Mouse (Mus musculus) layer of hippocampus, adult 8-10 months (tissue): ENCODE results near the gene Zic2. TPM values are rescaled to one million over a fixed set of nuclear protein-coding genes. Genes with fewer than 3 reads are reported as not detected.

Experiments used
- DNase-seq, 2 experiments: peaks; one replicate each; pipeline ENCODE4 v3.0.0; 2022; ENCODE audit warnings: low spot score in 2 of 2
- total RNA-seq, 4 experiments: library from RNA; stranded (reverse); gene quantifications; 2 replicates each; pipeline ENCODE4 v1.2.4; 2022

Zic2 gene
- total RNA-seq, 4 experiments from 2014 or later = 15.0 to 20.8 (median 18.6) TPM

DNA sequence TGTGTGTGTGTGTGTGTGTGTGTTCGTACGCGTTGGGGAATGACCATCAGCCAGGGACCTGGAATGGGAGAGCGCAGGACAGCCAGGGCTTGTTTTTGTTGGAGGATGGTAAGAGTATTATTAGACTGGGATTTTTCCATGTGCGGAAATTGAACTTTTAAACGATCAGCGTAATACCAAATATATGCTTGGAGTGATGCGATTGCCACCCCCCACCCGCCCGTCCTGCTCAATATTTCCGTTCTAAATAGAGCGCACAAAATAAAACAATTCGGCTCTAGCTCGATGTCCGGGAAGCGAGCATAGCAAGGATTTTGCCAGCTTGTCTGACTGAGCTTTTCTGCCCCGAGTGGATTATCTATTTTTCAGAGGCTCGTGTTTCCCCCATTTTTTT lies 1.6 kb downstream of the Zic2 start:
- DNase-seq = no peak

DNA sequence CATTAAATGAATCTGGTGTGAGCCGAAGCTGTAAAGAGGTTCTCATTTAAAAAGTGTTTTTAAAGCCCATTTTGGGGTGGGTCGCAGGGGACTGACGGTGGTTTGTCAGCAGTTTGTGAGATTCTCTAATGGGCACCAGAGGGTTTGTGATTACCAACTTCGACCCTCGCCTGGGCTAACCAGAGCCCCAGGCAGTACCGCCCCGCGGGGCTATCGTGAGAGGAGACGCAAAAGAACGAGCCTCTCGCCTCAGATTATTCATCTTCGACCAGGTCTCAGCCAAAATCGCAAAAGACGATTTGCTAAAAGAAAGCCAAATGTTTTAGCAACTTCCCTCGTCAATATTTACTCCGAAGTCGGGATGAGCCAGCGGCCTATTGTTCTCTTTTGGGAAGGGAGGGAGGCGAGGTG lies 2.0 kb downstream of the Zic2 start:
- DNase-seq = no peak

DNA sequence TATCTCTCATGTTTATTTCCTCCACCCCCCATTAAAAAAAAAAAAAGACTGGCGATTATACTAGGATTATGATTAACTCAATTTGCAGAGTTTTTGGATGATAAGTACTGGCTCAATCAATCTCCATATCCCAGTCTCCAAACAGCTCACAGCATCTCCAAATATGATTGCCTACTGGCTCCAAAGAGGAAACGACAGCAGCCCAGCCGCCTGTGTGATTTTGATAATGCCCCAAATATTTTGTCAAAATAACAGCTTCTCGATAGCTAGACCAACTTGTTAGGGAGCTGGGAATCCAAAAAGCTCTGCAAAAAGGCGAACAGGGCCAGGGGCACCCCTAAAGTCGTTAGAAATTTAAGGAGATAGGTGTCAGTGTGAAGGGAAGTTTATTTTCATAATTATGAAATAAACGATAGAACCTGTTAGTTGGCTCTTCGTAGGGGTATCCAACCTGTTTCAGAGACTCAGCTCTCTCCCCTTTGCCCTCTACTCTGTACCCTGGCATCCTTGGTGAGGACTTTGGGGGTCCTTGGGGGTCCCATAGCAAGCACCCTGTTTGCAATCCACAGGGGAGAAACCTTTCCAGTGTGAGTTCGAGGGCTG lies 2.8 kb downstream of the Zic2 start:
- DNase-seq = no peak

DNA sequence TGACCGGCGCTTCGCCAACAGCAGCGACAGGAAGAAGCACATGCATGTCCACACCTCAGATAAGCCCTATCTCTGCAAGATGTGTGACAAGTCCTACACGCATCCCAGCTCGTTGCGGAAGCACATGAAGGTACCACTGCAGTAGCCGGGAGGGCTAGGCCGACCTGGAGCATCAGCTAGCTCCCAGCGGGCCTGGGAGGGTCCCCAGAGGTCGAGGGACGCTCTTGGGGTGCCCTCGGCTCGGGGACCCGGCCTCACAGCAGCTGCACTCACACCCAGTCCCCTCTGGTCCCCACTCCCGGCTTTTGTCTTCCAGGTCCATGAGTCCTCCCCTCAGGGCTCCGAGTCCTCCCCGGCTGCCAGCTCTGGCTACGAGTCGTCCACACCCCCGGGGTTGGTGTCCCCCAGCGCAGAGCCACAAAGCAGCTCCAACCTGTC lies 3.4 kb downstream of the Zic2 start:
- DNase-seq = no peak

DNA sequence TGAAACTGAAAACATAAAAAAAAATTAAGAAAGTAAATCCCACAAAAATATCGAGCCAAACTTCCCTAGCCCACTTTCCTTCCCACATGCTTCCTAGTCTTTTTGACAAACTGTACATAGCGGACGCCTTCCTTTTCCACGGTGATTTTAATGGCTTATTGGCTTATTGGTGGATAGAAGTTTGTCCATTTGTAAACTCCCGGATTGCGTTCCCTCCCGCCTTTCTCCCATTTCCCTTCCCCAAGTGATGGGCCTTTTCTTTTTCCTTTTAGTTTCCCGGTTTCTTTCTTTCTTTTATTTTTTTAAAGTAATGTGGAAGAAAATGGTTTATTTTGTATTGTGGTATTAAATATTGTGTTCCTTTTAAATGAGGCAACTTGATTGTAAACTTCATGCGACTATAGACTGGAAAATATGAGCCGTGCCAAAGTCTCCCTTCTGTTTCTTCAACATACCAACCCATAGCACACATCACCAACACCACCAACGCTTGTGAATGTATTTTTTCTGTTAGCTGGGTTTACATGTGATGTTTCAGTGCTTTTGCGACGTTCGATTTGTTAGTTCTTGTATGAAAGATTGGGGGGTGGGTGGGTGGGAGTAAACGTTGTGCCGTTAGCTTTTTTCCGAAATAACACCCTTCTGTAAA lies 4.3 kb downstream of the Zic2 start:
- no peak for DNase-seq

DNA sequence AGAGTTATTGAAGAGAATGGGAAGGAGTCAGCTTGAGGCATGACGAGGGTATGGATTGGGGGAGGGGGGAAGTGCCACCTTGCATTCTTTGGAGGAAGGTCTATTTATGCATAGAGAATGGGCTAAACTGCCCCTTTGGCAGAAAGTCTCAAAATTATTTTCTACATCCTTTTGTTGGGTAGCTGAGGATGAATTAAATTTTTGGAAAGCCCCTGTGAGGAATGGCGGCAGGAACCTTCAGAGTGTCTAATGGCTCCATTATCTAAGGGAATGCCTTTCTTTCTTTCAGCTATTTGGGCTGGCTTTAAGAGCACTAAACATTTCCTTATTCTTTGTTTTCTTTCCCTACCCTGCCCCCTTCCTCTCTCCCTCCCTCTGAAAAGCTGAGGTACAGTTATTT lies 5.1 kb downstream of the Zic2 start:
- DNase-seq = no peak

DNA sequence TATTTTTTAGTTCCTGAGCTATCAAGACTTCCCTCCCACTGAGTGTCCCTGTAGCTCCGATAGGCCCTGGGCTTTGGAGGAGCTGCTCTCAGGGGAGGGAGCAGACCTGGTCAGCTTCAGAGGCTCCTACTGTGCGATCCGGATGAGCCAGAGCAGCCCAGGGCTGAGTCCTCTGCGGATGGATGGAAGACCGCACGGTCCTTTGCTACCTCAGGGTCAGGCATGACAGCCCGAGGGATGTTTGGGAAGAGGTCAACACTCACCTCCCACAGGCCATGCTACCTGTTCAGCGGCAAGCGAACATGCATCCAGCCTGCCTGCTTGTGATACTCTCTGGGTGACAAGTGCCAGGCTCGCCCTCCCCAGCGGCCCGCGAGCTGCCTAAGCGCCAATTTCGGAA lies 5.9 kb downstream of the Zic2 start:
- no peak for DNase-seq

DNA sequence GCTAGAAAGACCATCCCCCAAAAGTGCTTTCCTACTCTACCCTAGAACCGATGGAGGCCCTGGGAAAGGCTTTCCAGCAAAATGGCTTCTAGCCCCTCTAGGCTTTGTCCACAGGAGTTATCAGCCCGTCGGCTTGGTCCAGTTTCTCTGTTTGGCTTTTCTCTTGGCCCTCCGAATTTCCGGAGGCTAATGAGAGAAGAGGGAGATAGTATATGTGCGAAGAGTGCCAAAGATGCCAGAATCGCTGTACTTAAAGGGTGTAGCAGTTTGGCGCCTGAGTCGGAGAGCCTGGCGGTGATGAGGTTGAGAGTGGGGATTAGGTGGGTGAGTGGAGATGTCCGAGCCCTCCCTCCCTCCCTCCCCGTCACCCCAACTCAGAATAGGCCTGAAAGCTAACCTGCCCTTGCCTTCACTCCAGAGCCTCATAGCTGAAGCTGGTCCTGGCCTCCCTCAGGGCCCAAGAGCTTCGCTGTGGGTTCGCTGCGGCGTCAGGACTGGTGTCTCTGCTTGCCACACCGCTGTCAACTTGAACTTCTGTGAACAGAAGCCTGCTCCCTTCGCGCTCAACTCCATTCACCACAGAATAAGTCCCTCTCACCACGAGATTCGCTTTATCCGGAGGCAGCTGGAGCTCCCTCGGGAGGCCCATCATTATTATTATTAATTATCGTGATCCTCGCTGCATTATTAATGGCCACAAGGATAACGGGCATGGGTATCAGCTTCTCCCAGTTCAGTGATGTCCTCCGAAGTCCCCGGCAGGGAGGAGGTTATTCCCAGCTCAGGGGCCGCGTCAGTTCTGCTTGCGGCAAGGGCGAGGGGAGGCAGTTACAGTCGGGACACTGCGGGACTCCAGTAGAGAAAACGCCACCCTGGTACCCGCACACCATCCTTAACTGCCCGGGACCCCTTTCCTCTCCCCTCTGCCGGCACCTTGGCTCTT lies 7.1 kb downstream of the Zic2 start:
- DNase-seq = no peak

DNA sequence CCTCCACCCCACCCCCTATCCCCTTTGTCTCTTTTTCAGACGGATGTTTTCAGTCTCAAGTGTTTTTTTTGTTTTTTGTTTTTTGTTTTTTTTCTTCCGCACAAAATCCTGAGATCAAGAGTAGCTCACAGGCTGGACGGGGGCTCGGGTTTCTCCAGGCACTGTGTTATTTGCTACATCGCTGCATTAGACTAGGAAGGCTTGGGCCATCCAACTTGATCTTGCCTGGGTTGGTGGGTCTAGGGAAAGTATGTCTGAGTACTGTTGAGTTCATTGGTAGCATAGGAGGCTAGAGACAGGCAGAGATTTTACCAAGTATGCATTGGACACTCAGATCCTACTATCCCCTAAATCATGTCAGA lies 7.8 kb downstream of the Zic2 start:
- no peak for DNase-seq

DNA sequence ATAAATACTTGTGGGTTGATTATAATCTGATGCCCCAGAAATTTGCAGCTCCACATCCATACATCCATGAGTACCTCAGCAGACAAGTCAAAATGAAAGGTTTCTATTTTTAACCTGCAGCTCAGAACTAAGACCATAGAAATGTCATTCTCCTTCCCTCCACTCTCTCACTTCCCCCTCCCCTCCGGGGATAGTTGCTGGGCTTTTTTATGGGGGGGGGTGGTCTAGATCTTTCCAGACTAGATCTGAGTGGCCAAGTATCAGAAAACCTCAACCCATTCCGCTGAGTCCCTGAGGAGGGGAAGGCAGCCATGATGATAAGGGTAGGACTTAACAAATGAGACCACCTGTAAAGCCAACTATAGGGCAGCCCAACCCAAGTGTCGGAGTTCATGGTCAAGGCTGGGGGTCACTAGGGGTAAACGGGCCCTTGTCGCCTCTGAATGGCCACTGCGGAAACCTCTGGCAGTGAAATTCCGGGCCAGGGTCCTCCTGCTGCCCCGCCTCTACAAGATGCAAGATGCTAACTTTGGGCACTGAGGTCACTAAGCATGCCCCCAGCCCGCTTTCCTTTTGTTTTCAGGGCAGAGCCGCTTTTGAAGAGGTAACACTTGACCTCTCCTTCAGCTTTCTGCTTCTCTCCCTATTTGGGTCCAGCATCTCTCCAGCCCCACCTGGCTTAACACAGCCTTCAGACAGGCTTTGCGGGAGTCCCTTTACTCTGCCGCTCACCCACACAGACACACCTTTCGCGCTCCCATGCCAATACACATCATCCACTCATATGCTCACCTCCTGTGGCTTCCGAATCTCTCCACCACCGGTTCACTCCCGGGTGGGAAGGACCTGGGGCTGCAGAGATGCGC lies 8.6 kb downstream of the Zic2 start:
- no peak for DNase-seq

DNA sequence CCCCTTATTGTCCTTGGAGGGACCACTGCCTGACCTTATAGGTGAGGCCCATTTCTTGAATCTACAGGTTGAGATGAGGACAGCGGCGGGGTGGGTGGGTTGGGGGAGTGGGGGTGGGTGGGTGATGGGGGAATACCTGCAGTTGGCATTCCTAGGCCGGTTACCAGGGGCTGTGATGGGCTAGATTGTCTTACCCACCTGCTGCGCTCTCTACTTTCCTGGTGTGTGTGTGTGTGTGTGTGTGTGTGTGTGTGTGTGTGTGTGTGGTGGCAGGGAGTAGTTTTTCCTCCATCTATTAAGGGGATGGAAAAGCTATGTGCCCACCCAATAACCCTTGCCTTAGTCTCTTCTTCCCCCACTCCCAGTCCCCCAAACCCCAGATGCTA lies 9.2 kb downstream of the Zic2 start:
- no peak for DNase-seq

DNA sequence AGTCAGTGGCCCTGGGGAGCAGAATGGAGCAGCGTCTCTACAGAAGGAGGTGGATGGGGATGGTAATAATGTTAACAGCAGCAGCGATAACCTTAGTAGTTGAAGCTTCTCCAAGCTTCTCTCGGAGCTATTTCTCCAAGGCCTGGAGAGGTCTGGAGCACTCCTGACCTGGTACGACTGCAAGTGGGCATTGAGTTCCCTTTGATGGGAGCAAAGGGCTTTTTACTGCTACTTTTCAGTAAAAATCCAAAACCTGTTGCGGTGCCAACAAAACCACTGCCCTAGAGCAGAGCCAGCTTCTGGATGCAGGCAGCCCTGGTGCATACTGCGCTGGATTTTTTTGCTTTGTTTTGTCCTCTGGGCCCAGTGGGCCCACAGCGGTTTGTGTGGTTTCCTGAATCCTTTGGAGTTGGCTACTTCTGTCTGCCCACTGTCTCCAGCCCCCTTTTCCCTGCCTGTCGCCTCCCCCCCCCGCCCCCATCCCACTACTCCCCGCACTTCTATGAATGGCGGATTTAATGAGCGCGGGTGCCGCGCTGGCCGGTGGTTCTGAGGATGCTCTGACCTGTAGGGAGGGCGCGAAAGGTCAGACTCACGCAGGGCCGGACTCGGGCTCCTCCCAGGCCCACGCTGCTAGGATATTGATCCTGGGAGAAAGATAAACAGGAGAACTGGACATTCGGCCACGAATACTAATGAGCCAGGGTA lies 9.8 kb downstream of the Zic2 start:
- no peak for DNase-seq

DNA sequence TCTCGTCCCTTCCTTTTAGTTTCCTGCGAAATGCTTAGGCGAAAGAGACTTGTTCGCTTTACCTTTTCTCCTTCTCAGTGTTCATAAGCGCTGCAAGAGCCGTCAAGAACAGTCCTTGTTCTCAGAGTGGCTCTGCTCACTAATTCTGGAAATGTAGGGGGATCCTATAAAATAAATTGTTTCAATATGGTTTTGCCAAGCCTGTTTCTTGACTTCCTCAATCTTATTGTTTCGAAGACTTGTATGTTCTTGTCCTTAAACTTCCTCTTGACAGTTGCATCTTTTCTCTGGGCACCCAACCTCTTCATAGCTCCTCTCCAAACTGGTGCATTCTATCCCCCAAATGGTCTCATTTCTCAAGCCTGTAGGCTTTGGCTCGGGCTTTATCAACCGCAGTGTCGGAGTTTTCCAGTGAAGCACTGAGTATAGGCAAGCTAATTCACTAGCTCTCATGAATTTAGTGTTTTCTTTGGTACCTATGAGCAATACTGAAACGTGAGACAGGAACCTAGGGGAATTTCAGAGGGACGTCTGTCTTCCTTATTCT lies 10.5 kb downstream of the Zic2 start:
- DNase-seq = no peak

DNA sequence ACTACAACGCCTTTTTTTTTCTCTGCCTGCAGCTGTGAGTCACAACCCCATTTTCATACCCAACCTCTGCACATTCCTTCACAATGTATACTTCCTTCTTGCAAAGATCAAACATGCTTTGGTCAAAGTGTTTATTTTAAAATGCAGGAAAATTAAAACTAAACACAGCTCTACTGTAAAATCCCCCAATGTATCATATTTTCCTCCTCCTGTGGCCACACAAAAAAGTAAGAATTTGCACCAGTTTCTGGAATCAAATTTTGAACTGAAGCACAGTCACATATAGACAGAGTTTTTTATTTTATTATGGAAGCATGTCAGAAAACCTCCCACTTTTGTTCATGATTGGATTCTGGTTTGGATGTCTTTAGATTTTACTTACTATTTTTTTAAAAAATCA lies 11.4 kb downstream of the Zic2 start:
- DNase-seq = no peak

DNA sequence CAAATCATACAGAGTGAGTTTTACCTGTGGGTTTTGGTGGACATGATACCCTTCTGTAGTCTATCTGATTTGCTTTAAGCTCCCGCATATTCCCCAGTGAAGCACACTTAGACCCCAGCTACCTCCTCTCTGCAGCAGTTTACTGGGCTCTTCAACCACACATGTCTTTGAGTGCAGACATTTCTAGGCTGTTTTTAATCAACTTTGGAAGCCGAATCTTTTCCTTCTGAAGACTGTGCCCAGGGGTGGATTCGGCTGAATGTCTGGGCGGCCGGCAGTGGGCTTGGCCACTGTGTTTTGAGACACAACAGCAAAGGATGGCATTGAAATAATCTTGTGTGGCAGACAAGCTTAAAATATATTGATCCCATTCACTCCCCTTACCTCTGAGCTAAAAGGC lies 12.1 kb downstream of the Zic2 start:
- DNase-seq = no peak

DNA sequence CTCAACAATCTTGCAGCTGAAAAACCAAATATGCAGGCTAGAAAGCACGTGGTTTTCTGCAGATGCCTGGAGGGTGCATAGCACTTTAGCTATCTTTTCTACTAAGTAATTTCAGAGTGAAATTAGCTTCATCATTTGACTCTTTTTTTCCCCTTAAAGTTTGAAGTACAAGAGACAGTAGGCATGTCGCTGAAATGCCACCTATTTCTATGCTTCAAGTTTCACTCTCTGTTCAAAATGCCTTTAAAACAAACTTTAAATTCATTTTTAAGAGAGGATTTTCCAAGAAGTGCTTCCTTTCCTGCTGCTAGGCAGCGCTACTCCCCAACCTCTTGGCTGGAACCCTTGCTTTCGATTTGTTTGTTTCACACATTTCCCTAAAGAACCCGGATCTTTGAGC lies 13.8 kb downstream of the Zic2 start:
- DNase-seq = no peak

DNA sequence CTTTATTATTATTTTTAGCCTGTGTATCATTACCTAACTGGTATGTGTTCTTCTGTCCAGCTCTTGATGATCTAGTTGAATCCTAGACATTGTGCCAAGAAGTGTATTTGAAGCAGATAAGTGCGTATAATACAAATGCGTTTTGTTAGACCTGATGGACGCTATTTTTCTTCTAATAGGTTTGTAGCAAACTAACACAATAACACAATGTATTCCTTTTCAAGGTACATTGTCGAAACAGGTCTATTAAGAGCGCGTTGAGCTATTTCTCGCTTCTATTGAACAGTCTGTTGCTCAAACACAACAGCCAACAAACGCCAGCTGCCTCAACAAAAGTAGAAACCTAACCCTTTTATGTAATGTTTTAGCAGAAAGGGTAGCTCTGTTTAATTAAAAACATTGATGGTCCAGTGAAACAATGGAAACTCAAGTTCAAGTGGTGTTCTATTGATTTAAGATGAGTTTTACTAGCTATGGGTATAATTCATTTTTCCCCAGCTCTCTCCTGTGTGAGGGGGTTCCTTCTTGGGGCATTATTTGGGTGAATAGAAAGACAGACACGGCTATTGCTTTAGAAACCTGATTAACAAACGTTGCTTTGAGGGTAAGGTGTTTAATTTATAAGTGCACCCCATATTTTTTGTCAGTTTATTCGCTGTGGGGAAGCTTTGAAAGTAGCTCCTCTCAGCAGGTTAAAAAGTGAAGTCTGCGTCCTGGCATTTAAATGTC lies 14.6 kb downstream of the Zic2 start:
- DNase-seq = no peak

DNA sequence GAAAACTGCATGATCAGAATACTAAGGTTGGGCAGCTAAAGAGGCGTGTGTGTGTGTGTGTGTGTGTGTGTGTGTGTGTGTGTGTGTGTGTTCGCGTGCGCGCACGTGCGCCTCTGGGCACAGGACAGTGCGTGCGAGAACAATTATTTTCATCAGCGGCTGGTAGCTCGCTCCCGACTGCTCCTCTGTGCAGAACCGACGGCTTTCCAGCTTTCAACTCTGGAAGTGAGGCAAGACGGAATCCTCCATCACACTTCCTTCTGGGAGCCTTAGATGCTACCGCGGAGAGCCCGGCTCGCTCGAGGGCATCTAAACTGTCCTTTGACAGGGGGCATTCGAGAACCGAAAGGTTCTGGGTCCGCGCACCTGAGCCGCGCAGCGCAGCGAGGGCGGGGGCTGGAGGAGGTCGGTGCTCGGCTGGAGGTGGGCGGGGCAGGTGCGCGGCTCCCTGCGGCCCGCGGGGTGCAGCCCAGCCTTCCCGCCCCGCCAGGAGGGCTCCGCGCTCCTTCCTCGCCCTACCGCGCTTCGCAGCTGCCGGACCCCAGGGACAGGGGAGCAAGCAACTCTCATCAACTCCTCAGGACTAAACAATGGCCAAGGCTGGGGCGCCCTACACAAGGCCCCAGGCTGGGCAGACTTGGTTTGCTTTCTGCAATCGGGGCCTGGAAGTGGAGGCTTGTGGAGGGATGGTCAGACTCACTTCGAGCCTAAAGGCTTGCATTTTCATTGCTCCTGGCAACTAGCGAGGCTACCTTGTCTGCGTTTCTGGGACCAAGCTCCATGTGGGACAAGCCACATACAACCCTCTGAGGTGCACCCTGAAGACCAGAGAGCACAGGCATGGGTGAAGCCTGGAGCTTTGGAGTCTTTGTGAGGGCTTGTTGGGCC lies 15.4 kb downstream of the Zic2 start, which contains the start of gene Gm10837:
TSS of gene Gm10837 (plus strand) at position 146 of the 888 bp plus-strand sequence.
- no peak for DNase-seq

DNA sequence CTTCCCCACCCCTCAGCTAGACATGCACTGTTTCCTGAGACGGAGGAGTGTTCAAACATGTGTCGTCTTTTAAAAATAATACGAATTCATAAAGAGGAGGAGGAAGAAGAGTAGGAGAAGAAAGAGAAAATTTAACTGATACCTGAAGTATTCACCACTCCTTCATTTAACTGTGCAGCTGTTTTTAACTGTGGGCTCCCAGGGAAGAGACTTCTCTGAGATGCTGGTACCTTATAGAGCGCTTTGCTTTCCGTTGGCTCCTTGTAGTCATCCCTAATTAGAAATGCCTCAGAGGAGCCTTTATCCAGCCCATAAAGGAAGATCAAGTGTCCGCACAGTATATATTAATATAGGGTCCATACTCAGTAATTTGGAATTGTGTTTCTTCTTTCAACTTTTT lies 16.3 kb downstream of the Zic2 start:
- DNase-seq = no peak
